8 mouse cellular contexts compared by ENCODE assay signal in the genomic region with DNA sequence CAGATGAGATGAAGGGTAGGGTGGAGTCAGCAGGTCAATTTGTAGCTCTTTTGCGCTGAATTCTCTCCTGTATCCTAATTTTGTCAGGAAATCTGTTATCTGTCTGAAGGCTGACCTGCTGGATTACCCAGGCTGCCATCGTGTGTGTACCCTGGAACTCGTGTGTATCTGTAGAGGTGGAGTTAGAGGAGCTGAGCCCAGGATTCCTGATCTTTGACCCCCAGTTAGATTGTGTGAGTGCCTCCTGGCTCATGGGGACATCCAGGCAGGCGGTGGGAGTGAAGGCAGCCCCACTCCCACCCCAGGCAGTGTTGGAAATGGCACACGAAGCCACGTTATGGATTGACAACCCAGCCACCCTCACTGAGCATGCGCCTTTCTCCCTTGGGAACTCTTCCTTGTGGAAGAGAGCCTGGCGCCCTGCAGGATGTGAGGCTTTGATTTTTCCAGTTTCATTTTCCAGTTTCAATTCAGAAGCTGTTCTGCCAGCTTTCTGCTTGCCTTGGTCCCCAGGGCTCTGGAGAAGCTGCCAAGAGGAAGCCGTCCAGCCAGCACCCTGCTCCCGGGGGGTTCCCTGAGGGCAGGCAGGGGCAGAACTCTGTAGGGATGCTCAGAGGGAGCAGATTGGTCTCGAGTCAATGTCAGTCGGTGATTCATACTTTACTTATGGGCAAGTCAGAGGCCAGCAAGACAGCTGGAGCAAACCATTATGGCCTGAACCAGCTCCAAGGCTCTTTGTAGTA. TPM values are rescaled to one million over a fixed set of nuclear protein-coding genes. Genes with fewer than 3 reads are reported as not detected.
DNase-seq lines count a peak whose midpoint lies in the region; ATAC-seq lines count a peak whose summit lies in the region.

No protein-coding gene starts in this region.

- H3K4me2 ChIP-seq in stomach, embryonic 14.5 days (replicated peaks; ENCODE audit: low read depth, low read length): 0 out of 2 replicates have a peak overlapping the region, but pooled peaks have one; percentile 5

- no peaks in the 10 kb centered on the region for H3K27me3 ChIP-seq in heart, embryonic 10.5 days (ENCODE audit: insufficient read depth, poor library complexity, severe bottlenecking)
- H3K27me3 ChIP-seq in stomach, embryonic 14.5 days (ENCODE audit: control insufficient read depth, insufficient read depth, low read length): no peaks in the 10 kb centered on the region

- H3K36me3 ChIP-seq in heart, embryonic 10.5 days: no peaks in the 10 kb centered on the region
- H3K36me3 ChIP-seq in stomach, embryonic 14.5 days (ENCODE audit: control insufficient read depth, insufficient read depth, low read length): no peaks in the 10 kb centered on the region

- no peak overlapping the region for H3K9ac ChIP-seq in stomach, embryonic 14.5 days (replicated peaks; ENCODE audit: low read depth, low read length)

- no peak for ATAC-seq in stomach, embryonic 14.5 days (ENCODE audit: insufficient number of reproducible peaks, insufficient read depth, low FRiP score, low read depth)

- peak; percentile 8 to 22 for DNase-seq in left cerebral cortex, postnatal 25 days (ENCODE audit: low spot score in 2 of 2)
- no peak for DNase-seq in left cerebral cortex, postnatal 4 days
- peak; percentile 35 to 59 for DNase-seq in adrenal gland, adult 18-20 months (ENCODE audit: low spot score in 2 of 2)
- DNase-seq in heart, embryonic 10.5 days (ENCODE audit: low spot score): no peak
- peak; percentile 54 to 70 for DNase-seq in kidney, postnatal 4 days
- DNase-seq in thymus, postnatal 14 days: no peak
- DNase-seq in cerebellum, adult 8-10 months: no peak

- intact Hi-C loops in left cerebral cortex, postnatal 25 days (cut with DNase I): no loop called here
- intact Hi-C loops in left cerebral cortex, postnatal 4 days (cut with DNase I): no loop called here

- H3K9me3 ChIP-seq in heart, embryonic 10.5 days: peaks cover 3% of the 10 kb centered on the region; the same call in 1 of the 2 replicates
- no peaks in the 10 kb centered on the region for H3K9me3 ChIP-seq in stomach, embryonic 14.5 days (ENCODE audit: control insufficient read depth, low read depth, low read length)

- 59% methylated on average over 12 of the region's 12 CpGs for WGBS in heart, embryonic 10.5 days
- 38% methylated on average over 12 of the region's 12 CpGs for WGBS in stomach, embryonic 14.5 days

- H3K4me1 ChIP-seq in heart, embryonic 10.5 days: peaks cover 34% of the 10 kb centered on the region
- peaks cover 33% of the 10 kb centered on the region for H3K4me1 ChIP-seq in stomach, embryonic 14.5 days (ENCODE audit: control insufficient read depth, insufficient read depth, low read length)

- H3K4me3 ChIP-seq in heart, embryonic 10.5 days: no peak overlapping the region
- H3K4me3 ChIP-seq in stomach, embryonic 14.5 days (ENCODE audit: low read depth, low read length): no peak overlapping the region

- peak overlapping the region; percentile 83 for H3K27ac ChIP-seq in heart, embryonic 10.5 days
- peak overlapping the region; percentile 21; the same call in 1 of the 2 replicates for H3K27ac ChIP-seq in stomach, embryonic 14.5 days (ENCODE audit: low read length)

RNA-seq across cellular contexts. Expression of a gene that starts 23.6 kb away (rescaled TPM):
- total RNA-seq in left cerebral cortex, postnatal 25 days (2021): under 1 TPM in 1 of 2 experiments, not detected in 1; 0.96 TPM
- not detected for total RNA-seq in left cerebral cortex, postnatal 4 days (2021)
- under 1 TPM in 1 of 2 experiments, not detected in 1; 0.80 TPM for total RNA-seq in adrenal gland, adult 18-20 months (2021)
- polyA plus RNA-seq in heart, embryonic 10.5 days (2016; fragmentation: Nextera tagmentation; extraction: Ambion mirVana): not detected in 2 replicates
- polyA plus RNA-seq in stomach, embryonic 14.5 days (2014; fragmentation: Nextera tagmentation; extraction: Ambion mirVana): 0.46 TPM in 1 of 2 replicates, not detected in the other

RNA-seq across cellular contexts. Expression of a gene that starts 26.8 kb away (rescaled TPM):
- 1 to 10 TPM; 5.9 to 6.8 TPM for total RNA-seq in left cerebral cortex, postnatal 25 days (2021)
- total RNA-seq in left cerebral cortex, postnatal 4 days (2021): 1 to 10 TPM; 2.9 to 4.2 TPM
- total RNA-seq in adrenal gland, adult 18-20 months (2021): 10 to 100 TPM; 21.2 to 44.2 TPM
- polyA plus RNA-seq in heart, embryonic 10.5 days (2016; fragmentation: Nextera tagmentation; extraction: Ambion mirVana): 7.9 TPM in 2 replicates
- 19.3 and 21.6 TPM in 2 replicates for polyA plus RNA-seq in stomach, embryonic 14.5 days (2014; fragmentation: Nextera tagmentation; extraction: Ambion mirVana)

Comparison
In these comparisons a context has a peak if more than half of its experiments do, and no peak if none do; other contexts are left out.
1. DNase-seq: peak in left cerebral cortex, postnatal 25 days (2 of 2), adrenal gland, adult 18-20 months (2 of 2) and kidney, postnatal 4 days (2 of 2); none in left cerebral cortex, postnatal 4 days (single experiment), heart, embryonic 10.5 days (single experiment), thymus, postnatal 14 days (single experiment) and cerebellum, adult 8-10 months (single experiment).